Mouse (Mus musculus): Measurements from ENCODE around the gene Spice1. TPM values are rescaled to one million over a fixed set of nuclear protein-coding genes. Genes with fewer than 3 reads are reported as not detected.

Gene Spice1
- polyA plus RNA-seq (2015; fragmentation: Nextera tagmentation; extraction: Ambion mirVana), result 10.3 and 11.6 TPM in 2 replicates

DNA sequence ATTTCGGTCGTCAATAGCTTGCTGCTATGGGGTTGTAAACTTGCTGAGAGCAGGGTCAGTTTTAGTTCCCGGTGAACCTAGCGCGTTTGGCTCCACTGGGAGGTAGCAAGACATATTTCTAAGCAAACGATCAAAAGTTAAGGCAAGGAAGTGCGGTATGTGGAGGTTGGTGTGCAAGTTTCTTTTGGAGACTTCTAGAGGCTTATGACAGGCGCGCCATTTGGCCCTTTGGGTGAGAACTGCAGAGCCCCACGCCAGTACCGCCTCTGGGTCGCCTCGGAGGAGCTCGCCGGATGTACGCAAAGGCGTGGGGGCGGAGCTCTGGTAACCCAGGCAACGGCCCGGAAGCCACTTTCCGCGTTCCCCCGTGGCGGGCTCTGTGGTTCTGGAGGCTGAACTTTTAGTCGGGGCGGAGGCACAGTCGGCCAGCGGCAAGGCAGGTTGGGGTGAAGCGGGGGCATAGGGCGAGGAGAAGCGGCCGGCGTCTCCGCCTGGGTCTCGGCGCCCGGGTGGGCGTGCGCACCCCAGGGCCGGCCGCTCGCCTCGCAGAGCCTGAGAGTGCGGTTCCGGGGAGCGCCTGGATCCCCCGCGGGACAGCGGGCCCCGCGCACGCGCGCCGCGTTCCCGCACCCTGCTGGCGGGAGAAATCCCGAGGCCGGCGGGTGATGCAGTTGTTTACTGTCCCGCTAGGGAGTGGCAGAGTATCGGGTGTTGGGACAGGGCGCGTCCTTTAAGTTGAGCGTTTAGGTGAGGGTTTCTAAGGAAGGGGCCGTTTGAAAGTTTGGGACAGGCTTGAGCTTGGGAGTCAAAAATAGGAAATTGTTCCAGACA, at the start of gene Spice1:
Gene Spice1, plus strand, starts transcription at position 51 of the 831 bp plus-strand sequence.

DNA sequence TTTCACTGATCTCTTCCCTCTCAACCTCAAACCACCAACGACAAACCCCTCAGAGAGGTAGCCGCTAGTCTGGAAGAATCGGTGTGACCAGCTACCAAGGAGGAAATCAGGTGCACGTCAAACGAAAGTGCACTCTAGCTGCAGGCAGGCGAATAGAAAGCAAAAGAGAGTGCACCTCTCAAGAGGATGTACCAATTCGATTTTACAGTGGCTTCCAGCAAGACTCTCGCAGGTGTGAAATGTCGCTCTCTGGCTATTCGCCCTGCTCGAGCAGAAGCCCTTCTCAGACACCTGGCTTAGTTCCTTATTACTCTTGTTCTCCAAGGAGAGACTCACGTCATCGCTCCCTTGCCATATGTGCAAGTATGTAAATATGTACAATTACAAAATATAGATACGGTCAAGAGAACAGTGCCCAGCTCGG, 14.0 kb upstream of the Spice1 start, which contains the start of gene Sidt1:
Gene Sidt1, minus strand, starts transcription at position 336 of the 424 bp plus-strand sequence.

GRCm38 (mm10) chr16:44394577-44395243, 47.8 kb downstream of the Spice1 start, which contains the start of gene Cfap44:
TSS of gene Cfap44 (plus strand) at chr16:44394796.

Other genes with a start within 250 kb of the Spice1 start
- gene Atp6v1a, start 207.4 kb upstream of the Spice1 start, polyA plus RNA-seq (2015; fragmentation: Nextera tagmentation; extraction: Ambion mirVana), result 153 and 170 TPM in 2 replicates
- gene Naa50, start 207.3 kb upstream of the Spice1 start, polyA plus RNA-seq (2015; fragmentation: Nextera tagmentation; extraction: Ambion mirVana), result 47.4 and 52.7 TPM in 2 replicates
- gene Usf3, start 173.9 kb upstream of the Spice1 start, polyA plus RNA-seq (2015; fragmentation: Nextera tagmentation; extraction: Ambion mirVana), result 2.6 and 2.9 TPM in 2 replicates
- gene Sidt1, start 13.9 kb upstream of the Spice1 start, polyA plus RNA-seq (2015; fragmentation: Nextera tagmentation; extraction: Ambion mirVana), result 29.1 and 31.2 TPM in 2 replicates
- gene Cfap44, start 47.7 kb downstream of the Spice1 start, polyA plus RNA-seq (2015; fragmentation: Nextera tagmentation; extraction: Ambion mirVana), result 2.1 and 2.7 TPM in 2 replicates
- gene Boc, start 211.8 kb downstream of the Spice1 start, polyA plus RNA-seq (2015; fragmentation: Nextera tagmentation; extraction: Ambion mirVana), result 5.0 and 5.4 TPM in 2 replicates

All from neural tube, postnatal 0 days (tissue).